Mouse (Mus musculus) midbrain, embryonic 13.5 days (tissue): ENCODE results near the gene Cul5. TPM values are rescaled to one million over a fixed set of nuclear protein-coding genes. Genes with fewer than 3 reads are reported as not detected.

ENCODE experiments used
- ATAC-seq: fragments of 200-750 bp; cut with Nextera tagmentation; 2 replicates; pipeline ENCODE4 v1.8.0; 2017; ENCODE audit warnings: mild to moderate bottlenecking, moderate TSS enrichment, moderate library complexity
- H3K27ac ChIP-seq: fragments of 300-500 bp; sonication (generic); 2 replicates; pipeline ENCODE4 v1.5.1; 2015; ENCODE audit warnings: inconsistent platforms, mild to moderate bottlenecking, moderate library complexity
- H3K27me3 ChIP-seq: fragments of 300-500 bp; sonication (generic); 2 replicates; pipeline ENCODE4 v1.6.1; 2015; ENCODE audit warnings: mild to moderate bottlenecking, inconsistent platforms
- H3K36me3 ChIP-seq: fragments of 300-500 bp; sonication (generic); 2 replicates; pipeline ENCODE4 v1.6.1; 2015; ENCODE audit warnings: mild to moderate bottlenecking, inconsistent platforms
- H3K4me1 ChIP-seq: fragments of 300-500 bp; sonication (generic); replicated peaks from 2 replicates; pipeline ENCODE4 v1.6.1; 2015; ENCODE audit warnings: inconsistent platforms
- H3K4me2 ChIP-seq: fragments of 300-500 bp; sonication (generic); replicated peaks from 2 replicates; pipeline ENCODE4 v1.6.1; 2015; ENCODE audit warnings: moderate library complexity, mild to moderate bottlenecking, inconsistent platforms
- H3K4me3 ChIP-seq: fragments of 300-500 bp; sonication (generic); replicated peaks from 2 replicates; pipeline ENCODE4 v1.5.1; 2015; ENCODE audit warnings: mild to moderate bottlenecking, inconsistent platforms
- H3K9ac ChIP-seq: fragments of 300-500 bp; sonication (generic); replicated peaks from 2 replicates; pipeline ENCODE4 v1.6.1; 2015; ENCODE audit warnings: mild to moderate bottlenecking, inconsistent platforms
- H3K9me3 ChIP-seq: fragments of 300-500 bp; sonication (generic); 2 replicates; pipeline ENCODE4 v1.6.1; 2016; ENCODE audit warnings: mild to moderate bottlenecking, inconsistent platforms
- WGBS: fragments of 180-500 bp; shearing (Covaris S2); methylation state at CpG from one replicate; pipeline ENCODE4 v1.1.7; 2015; 5-methylcytosine and 5-hydroxymethylcytosine counted together
- polyA plus RNA-seq: library from polyadenylated mRNA; unstranded; fragments of >200 nt; fragmentation: Nextera tagmentation; extraction: Ambion mirVana; gene quantifications from 2 replicates; pipeline ENCODE4 v1.2.1, GENCODE M21; 2015

The Cul5 gene
- polyA plus RNA-seq, 1 experiment from 2014 or later: 47.3 TPM

GRCm38 (mm10) chr9:53603849-53604248 lies 66.0 kb downstream of the Cul5 start:
- Histone ChIP-seq H3K9ac (no peak overlapping the region), H3K9me3 (no peaks in the 10 kb centered on the region), H3K4me2 (no peak overlapping the region), H3K4me3 (no peak overlapping the region), H3K27ac (no peak overlapping the region), H3K27me3 (no peaks in the 10 kb centered on the region), H3K4me1 (peaks cover 7% of the 10 kb centered on the region), H3K36me3 (no peaks in the 10 kb centered on the region)
- no peak for ATAC-seq
- WGBS: 92% methylated on average over 3 of the region's 3 CpGs

- 91% methylated on average over 1 of the region's 1 CpGs for WGBS
- no peaks in the 10 kb centered on the region for H3K9me3 ChIP-seq
- H3K4me3 ChIP-seq: no peak overlapping the region
- H3K27me3 ChIP-seq: no peaks in the 10 kb centered on the region
- no peak overlapping the region for H3K9ac ChIP-seq
- H3K27ac ChIP-seq: no peak overlapping the region
- no peaks in the 10 kb centered on the region for H3K36me3 ChIP-seq
- peaks cover 2% of the 10 kb centered on the region; the same call in 1 of the 2 replicates for H3K4me1 ChIP-seq
- no peak for ATAC-seq
- H3K4me2 ChIP-seq: no peak overlapping the region
Observed at GRCm38 (mm10) chr9:53603384-53603783, 66.4 kb downstream of the Cul5 start.

GRCm38 (mm10) chr9:53601541-53601940 lies 68.3 kb downstream of the Cul5 start:
- no peak overlapping the region for H3K27ac ChIP-seq
- no peak for ATAC-seq
- H3K4me2 ChIP-seq: no peak overlapping the region
- H3K9ac ChIP-seq: no peak overlapping the region
- no peaks in the 10 kb centered on the region for H3K9me3 ChIP-seq
- no peaks in the 10 kb centered on the region for H3K4me1 ChIP-seq
- no peaks in the 10 kb centered on the region for H3K27me3 ChIP-seq
- no peak overlapping the region for H3K4me3 ChIP-seq
- 94% methylated on average over 2 of the region's 2 CpGs for WGBS
- 0 out of 2 replicates have a peak, but pooled peaks cover 2% of the 10 kb centered on the region for H3K36me3 ChIP-seq

GRCm38 (mm10) chr9:53598631-53599030 lies 71.2 kb downstream of the Cul5 start:
- 79% methylated on average over 6 of the region's 6 CpGs for whole genome bisulfite sequencing
- ATAC-seq: no peak

GRCm38 (mm10) chr9:53596971-53597600 lies 72.7 kb downstream of the Cul5 start:
- H3K9me3 ChIP-seq: no peaks in the 10 kb centered on the region
- H3K36me3 ChIP-seq: peaks cover 25% of the 10 kb centered on the region
- ATAC-seq: no peak
- WGBS: 88% methylated on average over 4 of the region's 4 CpGs
- H3K9ac ChIP-seq: no peak overlapping the region
- no peaks in the 10 kb centered on the region for H3K4me1 ChIP-seq
- no peak overlapping the region for H3K4me2 ChIP-seq
- H3K4me3 ChIP-seq: no peak overlapping the region
- H3K27me3 ChIP-seq: no peaks in the 10 kb centered on the region
- H3K27ac ChIP-seq: no peak overlapping the region

More at GRCm38 (mm10) chr9:53598631-53599030, 71.2 kb downstream of the Cul5 start:
- H3K4me2 ChIP-seq: no peak overlapping the region
- H3K9me3 ChIP-seq: no peaks in the 10 kb centered on the region
- H3K9ac ChIP-seq: no peak overlapping the region
- peaks cover 14% of the 10 kb centered on the region for H3K36me3 ChIP-seq
- H3K4me1 ChIP-seq: no peaks in the 10 kb centered on the region
- H3K4me3 ChIP-seq: no peak overlapping the region
- no peak overlapping the region for H3K27ac ChIP-seq
- no peaks in the 10 kb centered on the region for H3K27me3 ChIP-seq

- WGBS: 7% methylated on average over 3 of the region's 3 CpGs
- Histone ChIP-seq H3K27ac (no peak overlapping the region), H3K9me3 (no peaks in the 10 kb centered on the region), H3K4me2 (no peak overlapping the region), H3K36me3 (peaks cover 44% of the 10 kb centered on the region), H3K27me3 (no peaks in the 10 kb centered on the region), H3K9ac (no peak overlapping the region), H3K4me1 (no peaks in the 10 kb centered on the region), H3K4me3 (no peak overlapping the region)
- no peak for ATAC-seq
Observed at GRCm38 (mm10) chr9:53594764-53595163, 75.0 kb downstream of the Cul5 start.

- no peaks in the 10 kb centered on the region for H3K27me3 ChIP-seq
- no peaks in the 10 kb centered on the region for H3K4me1 ChIP-seq
- no peak overlapping the region for H3K4me2 ChIP-seq
- H3K9ac ChIP-seq: no peak overlapping the region
- ATAC-seq: no peak
- no peaks in the 10 kb centered on the region for H3K9me3 ChIP-seq
- H3K4me3 ChIP-seq: no peak overlapping the region
- no peak overlapping the region for H3K27ac ChIP-seq
- H3K36me3 ChIP-seq: peaks cover 79% of the 10 kb centered on the region
- WGBS: 93% methylated on average over 4 of the region's 4 CpGs
Observed at GRCm38 (mm10) chr9:53581870-53582269, 87.9 kb downstream of the Cul5 start.

- WGBS: 96% methylated on average over 5 of the region's 5 CpGs
- no peaks in the 10 kb centered on the region for H3K27me3 ChIP-seq
- H3K4me1 ChIP-seq: no peaks in the 10 kb centered on the region
- H3K9me3 ChIP-seq: no peaks in the 10 kb centered on the region
- H3K9ac ChIP-seq: no peak overlapping the region
- no peak overlapping the region for H3K27ac ChIP-seq
- H3K4me2 ChIP-seq: no peak overlapping the region
- ATAC-seq: no peak
- no peak overlapping the region for H3K4me3 ChIP-seq
- H3K36me3 ChIP-seq: peaks cover 52% of the 10 kb centered on the region
Observed at GRCm38 (mm10) chr9:53575721-53576120, 94.1 kb downstream of the Cul5 start.

- 96% methylated on average over 7 of the region's 7 CpGs for WGBS
- no peak for ATAC-seq
- H3K9ac ChIP-seq: no peak overlapping the region
- no peak overlapping the region for H3K27ac ChIP-seq
- H3K4me1 ChIP-seq: no peaks in the 10 kb centered on the region
- no peaks in the 10 kb centered on the region for H3K9me3 ChIP-seq
- peaks cover 48% of the 10 kb centered on the region for H3K36me3 ChIP-seq
- no peak overlapping the region for H3K4me3 ChIP-seq
- H3K4me2 ChIP-seq: no peak overlapping the region
- H3K27me3 ChIP-seq: no peaks in the 10 kb centered on the region
Observed at GRCm38 (mm10) chr9:53572516-53573307, 97.1 kb downstream of the Cul5 start.

- no peak overlapping the region for H3K4me2 ChIP-seq
- 91% methylated on average over 6 of the region's 6 CpGs for WGBS
- no peaks in the 10 kb centered on the region for H3K27me3 ChIP-seq
- H3K4me3 ChIP-seq: no peak overlapping the region
- H3K36me3 ChIP-seq: peaks cover 60% of the 10 kb centered on the region
- H3K9me3 ChIP-seq: no peaks in the 10 kb centered on the region
- no peak overlapping the region for H3K9ac ChIP-seq
- no peaks in the 10 kb centered on the region for H3K4me1 ChIP-seq
- ATAC-seq: no peak
- H3K27ac ChIP-seq: no peak overlapping the region
Observed at GRCm38 (mm10) chr9:53570662-53571061, 99.2 kb downstream of the Cul5 start.
